In the genomic region with DNA sequence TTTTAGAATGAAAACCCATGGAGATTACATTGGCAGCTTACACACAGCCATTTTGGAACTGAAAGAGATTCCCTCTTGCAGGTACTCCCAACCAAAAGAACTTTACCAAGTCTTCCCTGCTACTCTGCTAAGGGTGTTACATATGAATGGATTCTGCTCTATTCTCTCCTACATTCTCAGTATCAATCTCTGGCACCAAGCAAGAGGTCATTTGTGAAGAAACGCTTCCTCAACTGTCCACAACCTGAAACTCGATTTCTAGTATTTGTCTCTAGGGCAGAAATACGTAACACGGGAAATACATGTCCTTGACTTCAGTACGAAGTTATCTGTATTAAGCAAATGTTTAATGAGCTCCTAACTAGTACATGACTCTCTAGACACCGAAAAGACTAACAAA, we compare ENCODE assay signal across 8 mouse cellular contexts. TPM values are rescaled to one million over a fixed set of nuclear protein-coding genes. Genes with fewer than 3 reads are reported as not detected.
DNase-seq lines count a peak whose midpoint lies in the region; ATAC-seq and TF ChIP-seq lines count a peak whose summit lies in the region.

No protein-coding gene starts in this region.

- no peaks in the 10 kb centered on the region for H3K27me3 ChIP-seq in lung, embryonic 14.5 days (ENCODE audit: insufficient read depth, low read length)
- no peaks in the 10 kb centered on the region for H3K27me3 ChIP-seq in embryonic facial prominence, embryonic 14.5 days (replicated peaks; ENCODE audit: control insufficient read depth, insufficient read depth, low read length)
- H3K27me3 ChIP-seq in limb, embryonic 11.5 days (ENCODE audit: control insufficient read depth, insufficient read depth, low read length), result no peaks in the 10 kb centered on the region
- H3K27me3 ChIP-seq in stomach, embryonic 14.5 days (ENCODE audit: control insufficient read depth, insufficient read depth, low read length), result no peaks in the 10 kb centered on the region

- no peaks in the 10 kb centered on the region for H3K9me3 ChIP-seq in lung, embryonic 14.5 days (ENCODE audit: low read depth, low read length)
- H3K9me3 ChIP-seq in embryonic facial prominence, embryonic 14.5 days (ENCODE audit: control insufficient read depth, low read length), result no peaks in the 10 kb centered on the region
- H3K9me3 ChIP-seq in limb, embryonic 11.5 days (ENCODE audit: control insufficient read depth, low read length), result no peaks in the 10 kb centered on the region
- no peaks in the 10 kb centered on the region for H3K9me3 ChIP-seq in stomach, embryonic 14.5 days (ENCODE audit: control insufficient read depth, low read depth, low read length)

- no peak for TF ChIP-seq CTCF in lung, embryonic 14.5 days (IDR thresholded peaks at IDR 0.05; ENCODE audit: low read depth)

- no peak for ATAC-seq in lung, embryonic 14.5 days (ENCODE audit: insufficient read depth)
- ATAC-seq in embryonic facial prominence, embryonic 14.5 days (ENCODE audit: low read depth), result no peak
- no peak for ATAC-seq in limb, embryonic 11.5 days (ENCODE audit: insufficient number of reproducible peaks, low FRiP score, low TSS enrichment, low read depth)
- ATAC-seq in stomach, embryonic 14.5 days (ENCODE audit: insufficient number of reproducible peaks, insufficient read depth, low FRiP score, low read depth), result no peak

- peak overlapping the region; percentile 89 for H3K9ac ChIP-seq in lung, embryonic 14.5 days
- peak overlapping the region; percentile 92 for H3K9ac ChIP-seq in embryonic facial prominence, embryonic 14.5 days (ENCODE audit: low read depth, low read length)
- H3K9ac ChIP-seq in limb, embryonic 11.5 days (ENCODE audit: low read length), result no peak overlapping the region
- H3K9ac ChIP-seq in stomach, embryonic 14.5 days (replicated peaks; ENCODE audit: low read depth, low read length), result 0 out of 2 replicates have a peak overlapping the region, but pooled peaks have one; percentile 15

- no peak overlapping the region for H3K27ac ChIP-seq in lung, embryonic 14.5 days (ENCODE audit: low read depth)
- no peak overlapping the region for H3K27ac ChIP-seq in embryonic facial prominence, embryonic 14.5 days (replicated peaks; ENCODE audit: low read depth, low read length)
- H3K27ac ChIP-seq in limb, embryonic 11.5 days (replicated peaks; ENCODE audit: low read depth, low read length), result no peak overlapping the region
- no peak overlapping the region for H3K27ac ChIP-seq in stomach, embryonic 14.5 days (ENCODE audit: low read length)

- WGBS in lung, embryonic 14.5 days, result 46% methylated on average over 6 of the region's 6 CpGs
- 54% methylated on average over 6 of the region's 6 CpGs for WGBS in embryonic facial prominence, embryonic 14.5 days
- 60% methylated on average over 6 of the region's 6 CpGs for WGBS in limb, embryonic 11.5 days
- WGBS in stomach, embryonic 14.5 days, result 57% methylated on average over 6 of the region's 6 CpGs

- H3K4me3 ChIP-seq in lung, embryonic 14.5 days (ENCODE audit: low read depth, low read length), result peak overlapping the region; percentile 65
- H3K4me3 ChIP-seq in embryonic facial prominence, embryonic 14.5 days (ENCODE audit: low read depth, low read length), result peak overlapping the region; percentile 68
- peak overlapping the region; percentile 55; the same call in 1 of the 2 replicates for H3K4me3 ChIP-seq in limb, embryonic 11.5 days (ENCODE audit: low read depth, low read length)
- H3K4me3 ChIP-seq in stomach, embryonic 14.5 days (ENCODE audit: low read depth, low read length), result peak overlapping the region; percentile 34

- DNase-seq in lung, embryonic 14.5 days, result no peak
- no peak for DNase-seq in lung, postnatal 10 days
- no peak for DNase-seq in embryonic facial prominence, embryonic 14.5 days (ENCODE audit: low spot score)
- no peak for DNase-seq in limb, embryonic 11.5 days (ENCODE audit: low spot score)
- no peak for DNase-seq in ovary, postnatal 14 days (ENCODE audit: low spot score)
- no peak for DNase-seq in gastrocnemius, adult 8-10 months (ENCODE audit: low spot score in 2 of 2)
- DNase-seq in layer of hippocampus, adult 18-20 months (ENCODE audit: low spot score in 2 of 2), result no peak

- no peaks in the 10 kb centered on the region for H3K4me1 ChIP-seq in lung, embryonic 14.5 days (ENCODE audit: insufficient read depth)
- H3K4me1 ChIP-seq in embryonic facial prominence, embryonic 14.5 days (ENCODE audit: control insufficient read depth, insufficient read depth, low read length), result peaks cover 11% of the 10 kb centered on the region; the same call in 1 of the 2 replicates
- H3K4me1 ChIP-seq in limb, embryonic 11.5 days (ENCODE audit: control insufficient read depth, insufficient read depth, low read length), result no peaks in the 10 kb centered on the region
- peaks cover 3% of the 10 kb centered on the region; the same call in 1 of the 2 replicates for H3K4me1 ChIP-seq in stomach, embryonic 14.5 days (ENCODE audit: control insufficient read depth, insufficient read depth, low read length)

- peak overlapping the region; percentile 67 for H3K4me2 ChIP-seq in lung, embryonic 14.5 days
- H3K4me2 ChIP-seq in embryonic facial prominence, embryonic 14.5 days (ENCODE audit: low read depth, low read length), result peak overlapping the region; percentile 84
- H3K4me2 ChIP-seq in limb, embryonic 11.5 days (ENCODE audit: low read depth, severe bottlenecking), result peak overlapping the region; percentile 64
- peak overlapping the region; percentile 53 for H3K4me2 ChIP-seq in stomach, embryonic 14.5 days (replicated peaks; ENCODE audit: low read depth, low read length)

- no peaks in the 10 kb centered on the region for H3K36me3 ChIP-seq in lung, embryonic 14.5 days (ENCODE audit: insufficient read depth)
- peaks cover 4% of the 10 kb centered on the region; the same call in 1 of the 2 replicates for H3K36me3 ChIP-seq in embryonic facial prominence, embryonic 14.5 days (ENCODE audit: control insufficient read depth, insufficient read depth, low read length)
- no peaks in the 10 kb centered on the region; the same call in 1 of the 2 replicates for H3K36me3 ChIP-seq in limb, embryonic 11.5 days (ENCODE audit: control insufficient read depth, insufficient read depth, low read length)
- H3K36me3 ChIP-seq in stomach, embryonic 14.5 days (ENCODE audit: control insufficient read depth, insufficient read depth, low read length), result no peaks in the 10 kb centered on the region

RNA-seq across cellular contexts. Expression of a gene that starts 0.8 kb away (rescaled TPM):
- polyA plus RNA-seq in lung, embryonic 14.5 days (2014; fragmentation: Nextera tagmentation; extraction: Ambion mirVana), result 41.5 and 45.1 TPM in 2 replicates
- polyA plus RNA-seq in embryonic facial prominence, embryonic 14.5 days (2014; fragmentation: Nextera tagmentation; extraction: Ambion mirVana), result 30.9 and 34.0 TPM in 2 replicates
- 35.7 and 36.2 TPM in 2 replicates for polyA plus RNA-seq in limb, embryonic 11.5 days (2014; fragmentation: Nextera tagmentation; extraction: Ambion mirVana)
- 41.6 and 44.0 TPM in 2 replicates for polyA plus RNA-seq in stomach, embryonic 14.5 days (2014; fragmentation: Nextera tagmentation; extraction: Ambion mirVana)
- 10 to 100 TPM; 14.8 to 20.1 (median 16.6) TPM for total RNA-seq in gastrocnemius, adult 8-10 months (2022)
- total RNA-seq in layer of hippocampus, adult 18-20 months (2021), result 10 to 100 TPM; 13.8 to 14.8 TPM

RNA-seq across cellular contexts. Expression of a gene that starts 12.5 kb away (rescaled TPM):
- polyA plus RNA-seq in lung, embryonic 14.5 days (2014; fragmentation: Nextera tagmentation; extraction: Ambion mirVana), result 19.5 and 20.1 TPM in 2 replicates
- 17.3 and 19.4 TPM in 2 replicates for polyA plus RNA-seq in embryonic facial prominence, embryonic 14.5 days (2014; fragmentation: Nextera tagmentation; extraction: Ambion mirVana)
- polyA plus RNA-seq in limb, embryonic 11.5 days (2014; fragmentation: Nextera tagmentation; extraction: Ambion mirVana), result 13.2 and 20.1 TPM in 2 replicates
- 19.6 and 21.6 TPM in 2 replicates for polyA plus RNA-seq in stomach, embryonic 14.5 days (2014; fragmentation: Nextera tagmentation; extraction: Ambion mirVana)
- total RNA-seq in gastrocnemius, adult 8-10 months (2022), result 100 to 1,000 TPM; 220 to 245 (median 226) TPM
- total RNA-seq in layer of hippocampus, adult 18-20 months (2021), result 100 to 1,000 TPM; 106 to 118 TPM

RNA-seq across cellular contexts. Expression of a gene that starts 23.2 kb away (rescaled TPM):
- polyA plus RNA-seq in lung, embryonic 14.5 days (2014; fragmentation: Nextera tagmentation; extraction: Ambion mirVana), result 328 and 346 TPM in 2 replicates
- polyA plus RNA-seq in embryonic facial prominence, embryonic 14.5 days (2014; fragmentation: Nextera tagmentation; extraction: Ambion mirVana), result 293 and 303 TPM in 2 replicates
- polyA plus RNA-seq in limb, embryonic 11.5 days (2014; fragmentation: Nextera tagmentation; extraction: Ambion mirVana), result 423 and 426 TPM in 2 replicates
- polyA plus RNA-seq in stomach, embryonic 14.5 days (2014; fragmentation: Nextera tagmentation; extraction: Ambion mirVana), result 316 and 339 TPM in 2 replicates
- total RNA-seq in gastrocnemius, adult 8-10 months (2022), result 10 to 100 TPM; 38.7 to 51.8 (median 45.2) TPM
- 100 to 1,000 TPM; 119 to 132 TPM for total RNA-seq in layer of hippocampus, adult 18-20 months (2021)
